Mouse (Mus musculus) midbrain, embryonic 12.5 days (tissue): ENCODE results near the gene Lman1l. TPM values are rescaled to one million over a fixed set of nuclear protein-coding genes. Genes with fewer than 3 reads are reported as not detected.

Source experiments
- ATAC-seq: fragments of 200-750 bp; cut with Nextera tagmentation; 2 replicates; pipeline ENCODE4 v1.8.0; 2017; ENCODE audit warnings: low read depth, moderate TSS enrichment, moderate library complexity; ENCODE audit not compliant: low FRiP score
- H3K27ac ChIP-seq: fragments of 300-500 bp; sonication (generic); replicated peaks from 2 replicates; pipeline ENCODE4 v1.5.1; 2016; ENCODE audit warnings: mild to moderate bottlenecking
- H3K27me3 ChIP-seq: fragments of 300-500 bp; sonication (generic); 2 replicates; pipeline ENCODE4 v1.6.1; 2016; ENCODE audit warnings: mild to moderate bottlenecking
- H3K36me3 ChIP-seq: fragments of 300-500 bp; sonication (generic); 2 replicates; pipeline ENCODE4 v1.6.1; 2016
- H3K4me1 ChIP-seq: fragments of 300-500 bp; sonication (generic); 2 replicates; pipeline ENCODE4 v1.6.1; 2016
- H3K4me2 ChIP-seq: fragments of 300-500 bp; sonication (generic); replicated peaks from 2 replicates; pipeline ENCODE4 v1.6.1; 2016; ENCODE audit warnings: mild to moderate bottlenecking, moderate library complexity
- H3K4me3 ChIP-seq: fragments of 300-500 bp; sonication (generic); 2 replicates; pipeline ENCODE4 v1.5.1; 2016; ENCODE audit warnings: mild to moderate bottlenecking
- H3K9ac ChIP-seq: fragments of 300-500 bp; sonication (generic); replicated peaks from 2 replicates; pipeline ENCODE4 v1.6.1; 2016; ENCODE audit warnings: mild to moderate bottlenecking, moderate library complexity
- H3K9me3 ChIP-seq: fragments of 300-500 bp; sonication (generic); 2 replicates; pipeline ENCODE4 v1.6.1; 2016; ENCODE audit warnings: mild to moderate bottlenecking
- WGBS: fragments of 180-500 bp; shearing (Covaris S2); methylation state at CpG from one replicate; pipeline ENCODE4 v1.1.7; 2016; 5-methylcytosine and 5-hydroxymethylcytosine counted together
- polyA plus RNA-seq: library from polyadenylated mRNA; unstranded; fragments of >200 nt; fragmentation: Nextera tagmentation; extraction: Ambion mirVana; gene quantifications from 2 replicates; pipeline ENCODE4 v1.2.1, GENCODE M21; 2016

Gene Lman1l
- polyA plus RNA-seq, 1 experiment from 2014 or later = 0.10 TPM

DNA sequence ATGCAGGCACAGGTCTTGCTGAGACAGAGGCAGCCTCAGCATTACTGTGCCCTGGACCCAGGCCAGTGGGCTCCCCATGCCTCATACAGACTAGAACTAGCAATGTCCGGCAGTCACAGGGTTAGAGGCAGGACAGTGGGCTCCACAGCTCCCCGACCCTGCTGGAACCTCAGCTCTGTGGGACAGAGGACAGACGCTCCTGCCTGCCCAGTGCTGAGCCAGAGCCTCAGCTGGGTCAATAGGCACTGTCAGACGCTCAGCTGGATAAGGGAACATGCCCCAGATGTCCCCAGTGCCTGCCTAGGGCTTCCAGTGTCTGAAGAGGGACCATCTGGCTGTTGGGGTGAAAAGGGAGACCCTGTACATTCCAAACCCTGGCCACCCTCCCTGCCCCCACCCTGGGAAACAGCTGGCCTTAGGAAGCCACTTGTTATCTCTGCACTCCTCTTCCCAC is 22.6 kb downstream of the Lman1l start:
- peaks cover 37% of the 10 kb centered on the region for H3K4me1 ChIP-seq
- H3K4me3 ChIP-seq = no peak overlapping the region
- no peak overlapping the region for H3K4me2 ChIP-seq
- 0 out of 2 replicates have a peak, but pooled peaks have one; percentile 17 for ATAC-seq
- 21% methylated on average over 4 of the region's 4 CpGs for WGBS
- peaks cover 13% of the 10 kb centered on the region for H3K36me3 ChIP-seq
- 0 out of 2 replicates have a peak, but pooled peaks cover 7% of the 10 kb centered on the region for H3K27me3 ChIP-seq
- peak overlapping the region; percentile 73 for H3K27ac ChIP-seq
- no peak overlapping the region; the same call in 1 of the 2 replicates for H3K9ac ChIP-seq
- H3K9me3 ChIP-seq = no peaks in the 10 kb centered on the region

DNA sequence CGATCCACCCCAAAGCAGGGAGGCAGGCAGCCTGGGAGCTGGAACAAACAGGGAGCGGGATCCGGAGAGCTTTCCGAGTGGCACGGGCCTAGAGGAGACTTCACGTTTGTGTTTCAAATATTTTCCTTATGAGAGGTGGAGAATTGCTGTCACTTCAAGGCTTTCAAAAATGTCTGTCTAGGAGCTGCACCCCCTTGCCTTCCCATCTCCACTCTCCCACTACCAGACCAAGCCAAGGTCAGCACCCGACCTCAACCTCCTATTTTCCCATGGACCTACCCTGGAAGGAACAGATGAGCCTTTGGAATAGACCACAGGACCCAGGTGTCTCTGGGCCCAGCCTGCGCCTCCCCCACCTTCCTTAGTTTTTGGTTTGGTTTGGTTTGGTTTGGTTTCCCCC is 23.3 kb downstream of the Lman1l start:
- ATAC-seq = no peak
- Histone ChIP-seq H3K4me2 (no peak overlapping the region), H3K4me1 (peaks cover 37% of the 10 kb centered on the region), H3K9ac (no peak overlapping the region; the same call in 1 of the 2 replicates), H3K27me3 (0 out of 2 replicates have a peak, but pooled peaks cover 7% of the 10 kb centered on the region), H3K9me3 (no peaks in the 10 kb centered on the region), H3K27ac (peak overlapping the region; percentile 73), H3K36me3 (peaks cover 13% of the 10 kb centered on the region), H3K4me3 (no peak overlapping the region)
- WGBS = 93% methylated on average over 8 of the region's 8 CpGs

DNA sequence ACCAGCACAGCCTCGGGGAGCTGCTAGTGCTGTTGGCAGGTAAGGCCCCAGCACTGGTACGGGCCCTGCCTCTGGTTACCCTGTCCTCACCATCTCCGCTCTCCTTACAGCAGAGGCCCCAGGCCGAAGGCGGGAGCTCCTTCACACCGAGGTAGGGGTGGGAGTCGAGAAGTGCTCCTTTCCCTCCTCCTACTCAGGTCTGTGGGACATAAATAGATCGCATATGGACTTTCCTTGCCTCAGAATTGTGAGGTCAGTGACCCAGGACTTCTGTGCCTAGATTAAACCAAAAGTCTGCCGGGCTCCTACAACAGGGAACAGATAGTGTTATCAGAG is 26.4 kb downstream of the Lman1l start:
- H3K27ac ChIP-seq = no peak overlapping the region
- no peaks in the 10 kb centered on the region for H3K9me3 ChIP-seq
- no peak overlapping the region for H3K4me3 ChIP-seq
- H3K27me3 ChIP-seq = 0 out of 2 replicates have a peak, but pooled peaks cover 4% of the 10 kb centered on the region
- H3K9ac ChIP-seq = no peak overlapping the region
- ATAC-seq = no peak
- peaks cover 17% of the 10 kb centered on the region for H3K36me3 ChIP-seq
- H3K4me2 ChIP-seq = no peak overlapping the region
- peaks cover 25% of the 10 kb centered on the region for H3K4me1 ChIP-seq
- 79% methylated on average over 9 of the region's 9 CpGs for WGBS

DNA sequence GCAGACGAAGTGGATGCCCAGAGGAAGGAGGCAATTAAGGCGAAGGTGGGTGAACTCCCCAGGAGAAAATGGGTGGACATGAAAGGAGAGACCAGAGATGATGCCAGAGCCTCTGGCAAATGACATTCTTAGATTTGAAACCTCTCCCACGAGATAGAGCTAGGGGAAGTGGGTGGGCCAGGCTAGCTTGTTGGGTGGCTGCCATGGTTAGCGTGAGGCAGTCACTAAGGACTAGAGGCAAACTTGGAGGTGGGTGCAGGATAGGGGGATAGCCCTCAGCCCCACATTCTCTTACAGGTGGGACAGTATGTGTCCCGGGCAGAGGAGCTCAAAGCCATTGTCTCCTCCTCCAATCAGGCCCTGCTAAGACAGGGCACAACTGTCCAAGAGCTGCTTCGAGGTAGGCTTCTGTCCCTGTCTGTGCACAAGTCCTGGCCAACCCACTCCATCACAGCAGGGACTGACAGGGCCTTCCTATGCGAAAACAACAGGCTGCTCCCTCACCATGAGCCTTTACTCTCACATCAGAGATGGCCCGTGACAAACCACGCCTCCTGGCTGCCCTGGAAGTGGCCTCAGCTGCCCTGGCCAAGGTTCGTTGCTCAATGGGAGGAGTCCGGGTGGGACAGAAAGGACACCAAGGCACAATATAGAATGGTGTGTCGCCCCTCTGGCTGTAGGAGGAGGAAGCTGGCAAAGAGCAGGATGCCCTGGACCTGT is 27.0 kb downstream of the Lman1l start:
- 54% methylated on average over 12 of the region's 12 CpGs for WGBS
- H3K9me3 ChIP-seq = no peaks in the 10 kb centered on the region
- peaks cover 25% of the 10 kb centered on the region for H3K4me1 ChIP-seq
- no peak for ATAC-seq
- H3K4me2 ChIP-seq = no peak overlapping the region
- H3K27ac ChIP-seq = no peak overlapping the region
- no peak overlapping the region for H3K9ac ChIP-seq
- H3K36me3 ChIP-seq = peaks cover 17% of the 10 kb centered on the region
- no peak overlapping the region for H3K4me3 ChIP-seq
- H3K27me3 ChIP-seq = 0 out of 2 replicates have a peak, but pooled peaks cover 4% of the 10 kb centered on the region

DNA sequence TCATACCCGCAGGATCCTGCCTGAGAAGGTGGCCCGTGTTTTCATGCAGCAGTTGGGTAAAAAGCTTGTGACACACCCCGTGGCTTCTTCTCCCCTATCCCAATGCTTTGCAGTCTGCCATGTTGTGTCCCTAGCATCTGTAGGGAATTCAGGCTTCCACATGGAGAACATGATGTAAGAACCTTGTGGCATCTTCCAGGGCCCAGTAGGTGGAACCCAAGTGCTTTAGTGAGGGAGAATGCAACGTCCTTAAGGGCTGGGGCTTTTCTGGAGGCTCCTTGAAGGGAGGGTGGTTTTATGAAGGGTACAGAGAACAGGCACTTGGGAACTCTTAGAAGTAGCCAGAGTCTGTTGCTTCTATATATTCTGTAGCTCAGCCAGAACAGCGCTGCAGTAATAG is 29.8 kb downstream of the Lman1l start:
- Histone ChIP-seq H3K36me3 (peaks cover 25% of the 10 kb centered on the region), H3K27ac (no peak overlapping the region), H3K9ac (no peak overlapping the region), H3K4me3 (no peak overlapping the region), H3K4me2 (peak overlapping the region; percentile 94; the same call in 1 of the 2 replicates), H3K27me3 (0 out of 2 replicates have a peak, but pooled peaks cover 4% of the 10 kb centered on the region), H3K9me3 (no peaks in the 10 kb centered on the region), H3K4me1 (peaks cover 13% of the 10 kb centered on the region)
- 30% methylated on average over 5 of the region's 5 CpGs for WGBS
- ATAC-seq = no peak

DNA sequence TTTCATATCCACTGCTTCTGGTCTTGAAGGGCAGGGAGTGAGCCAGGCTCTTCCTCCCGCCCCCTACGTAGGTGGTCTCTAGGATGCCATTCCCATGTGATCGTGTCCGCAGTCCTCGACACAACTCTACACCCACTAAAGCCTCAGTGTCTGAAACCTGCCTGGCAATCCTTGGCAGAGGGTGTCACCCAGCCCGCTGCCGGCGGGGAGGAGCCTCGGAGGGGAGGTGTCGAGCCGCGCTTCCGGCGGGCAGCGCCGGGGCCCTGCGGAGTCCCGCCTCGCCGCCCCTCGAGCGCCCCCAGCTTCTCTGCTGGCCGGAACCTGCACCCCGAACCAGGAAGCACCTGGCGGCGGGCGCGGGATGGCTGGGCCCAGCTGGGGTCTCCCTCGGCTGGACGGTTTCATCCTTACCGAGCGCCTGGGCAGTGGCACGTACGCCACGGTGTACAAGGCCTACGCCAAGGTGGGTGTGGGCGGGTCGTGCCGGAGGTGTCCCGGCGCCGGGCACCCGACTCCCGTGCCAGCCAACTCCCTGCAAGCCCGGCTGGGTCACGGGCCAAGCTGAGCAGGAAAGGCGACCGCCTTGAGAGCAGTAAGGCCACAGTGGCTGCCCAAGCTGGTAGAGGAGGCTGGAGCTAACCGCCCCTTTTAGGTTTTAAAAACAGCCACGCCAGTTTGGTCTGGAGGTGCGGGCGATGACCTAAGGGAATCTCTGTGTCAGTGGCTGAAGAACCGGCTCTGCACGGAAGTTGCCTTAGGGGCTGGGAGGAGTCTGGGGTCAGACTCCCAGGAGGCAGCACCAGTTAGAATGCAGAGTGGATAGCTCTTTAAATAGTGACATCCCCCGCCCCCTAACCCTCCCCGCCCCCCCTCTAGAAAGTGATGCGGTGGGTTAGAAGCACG is 31.1 kb downstream of the Lman1l start, which contains the start of gene Ulk3:
TSS of gene Ulk3 (plus strand) at position 229 of the 903 bp plus-strand sequence.
- Histone ChIP-seq H3K36me3 (peaks cover 23% of the 10 kb centered on the region), H3K27ac (peak within 1 kb of the TSS; percentile 70), H3K4me3 (peak within 1 kb of the TSS; percentile 80), H3K27me3 (no peaks in the 10 kb centered on the region), H3K9me3 (no peaks in the 10 kb centered on the region), H3K9ac (peak within 1 kb of the TSS; percentile 86), H3K4me2 (peak within 1 kb of the TSS; percentile 94), H3K4me1 (peaks cover 13% of the 10 kb centered on the region)
- 1% methylated on average over 58 of the region's 58 CpGs for WGBS
- ATAC-seq = peak; percentile 82

DNA sequence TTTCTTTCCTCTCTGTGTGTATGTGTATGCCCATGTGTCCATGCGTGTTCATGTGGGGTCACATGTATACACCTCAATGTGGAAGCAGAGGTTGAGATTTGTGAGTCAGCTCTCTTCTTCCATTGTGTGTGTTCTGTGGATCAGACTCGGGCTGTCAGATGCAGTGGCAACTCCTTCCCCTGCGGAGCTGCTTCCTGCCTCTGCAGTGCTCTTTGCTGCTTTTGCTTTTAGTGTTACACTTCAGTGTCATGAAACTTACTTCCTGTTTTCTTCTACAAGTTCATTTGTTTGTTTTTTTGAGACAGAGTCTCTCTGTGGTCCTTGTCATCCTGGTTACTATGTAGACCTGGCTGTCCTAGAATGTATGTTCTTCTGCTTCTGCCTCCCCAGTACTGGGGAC is 35.6 kb downstream of the Lman1l start:
- H3K4me3 ChIP-seq = no peak overlapping the region
- no peaks in the 10 kb centered on the region for H3K9me3 ChIP-seq
- H3K36me3 ChIP-seq = peaks cover 60% of the 10 kb centered on the region
- no peaks in the 10 kb centered on the region for H3K27me3 ChIP-seq
- H3K4me2 ChIP-seq = no peak overlapping the region
- H3K9ac ChIP-seq = no peak overlapping the region
- H3K27ac ChIP-seq = no peak overlapping the region
- no peak for ATAC-seq
- H3K4me1 ChIP-seq = peaks cover 8% of the 10 kb centered on the region
- WGBS = 85% methylated on average over 3 of the region's 3 CpGs

DNA sequence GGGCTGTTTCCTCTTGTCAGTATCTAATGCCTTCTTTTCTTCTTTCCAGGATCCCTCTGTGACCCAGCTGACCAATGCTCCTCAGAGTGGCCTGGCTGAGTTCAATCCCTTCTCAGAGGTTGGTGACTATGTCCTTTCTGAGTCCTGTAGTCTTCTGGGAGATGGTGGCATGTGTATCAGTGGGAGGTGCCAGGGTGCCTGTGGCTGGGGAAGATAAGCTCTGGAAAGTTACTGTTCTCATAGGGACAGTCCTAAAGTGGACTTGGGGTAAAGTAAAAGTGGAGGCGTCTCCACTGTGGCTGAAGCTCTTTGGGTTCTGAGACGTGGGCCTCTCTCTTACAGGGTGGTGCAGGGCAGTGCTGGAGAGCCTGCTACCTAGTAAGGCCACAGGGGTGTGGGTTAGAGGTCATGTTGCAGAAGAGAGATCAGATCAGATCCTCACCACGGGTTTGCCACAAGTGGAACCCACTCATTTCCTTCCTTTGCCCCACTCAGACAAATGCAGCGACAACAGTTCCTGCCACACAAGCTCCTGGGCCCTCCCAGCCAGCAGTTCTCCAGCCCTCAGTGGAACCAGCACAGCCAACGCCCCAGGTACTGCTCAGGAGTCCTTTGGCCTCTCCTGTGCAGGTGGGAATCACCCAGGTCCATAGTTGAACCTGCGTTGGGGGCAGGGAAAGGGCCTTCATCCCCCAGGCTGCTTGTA is 43.3 kb downstream of the Lman1l start:
- Histone ChIP-seq H3K4me2 (no peak overlapping the region), H3K27me3 (no peaks in the 10 kb centered on the region), H3K9ac (no peak overlapping the region), H3K36me3 (peaks cover 69% of the 10 kb centered on the region), H3K9me3 (no peaks in the 10 kb centered on the region), H3K4me3 (no peak overlapping the region), H3K27ac (no peak overlapping the region), H3K4me1 (no peaks in the 10 kb centered on the region)
- ATAC-seq = no peak
- 84% methylated on average over 6 of the region's 6 CpGs for WGBS

DNA sequence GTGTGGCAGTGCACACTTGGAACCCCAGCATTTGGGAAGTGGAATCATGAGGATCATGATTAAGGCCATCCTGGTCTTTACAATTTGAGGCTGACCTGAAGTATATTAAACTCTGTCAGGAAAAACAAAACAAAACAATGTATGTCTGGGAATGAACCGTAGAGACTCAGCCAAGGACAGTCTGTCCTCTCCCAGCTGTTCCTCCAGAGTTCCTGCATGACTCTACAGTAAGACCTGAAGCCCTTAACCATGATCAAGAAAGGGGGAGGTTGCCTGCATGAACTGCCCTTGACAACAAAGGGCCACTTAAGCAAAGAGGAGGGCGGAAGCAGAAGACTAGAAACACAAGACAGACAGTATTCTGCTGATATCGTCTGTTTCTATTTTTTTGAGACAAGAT is 45.0 kb downstream of the Lman1l start:
- no peaks in the 10 kb centered on the region for H3K9me3 ChIP-seq
- 89% methylated on average over 3 of the region's 3 CpGs for WGBS
- H3K9ac ChIP-seq = no peak overlapping the region
- H3K36me3 ChIP-seq = peaks cover 67% of the 10 kb centered on the region
- no peaks in the 10 kb centered on the region for H3K4me1 ChIP-seq
- no peak overlapping the region for H3K4me2 ChIP-seq
- no peak overlapping the region for H3K27ac ChIP-seq
- ATAC-seq = no peak
- H3K27me3 ChIP-seq = no peaks in the 10 kb centered on the region
- no peak overlapping the region for H3K4me3 ChIP-seq

DNA sequence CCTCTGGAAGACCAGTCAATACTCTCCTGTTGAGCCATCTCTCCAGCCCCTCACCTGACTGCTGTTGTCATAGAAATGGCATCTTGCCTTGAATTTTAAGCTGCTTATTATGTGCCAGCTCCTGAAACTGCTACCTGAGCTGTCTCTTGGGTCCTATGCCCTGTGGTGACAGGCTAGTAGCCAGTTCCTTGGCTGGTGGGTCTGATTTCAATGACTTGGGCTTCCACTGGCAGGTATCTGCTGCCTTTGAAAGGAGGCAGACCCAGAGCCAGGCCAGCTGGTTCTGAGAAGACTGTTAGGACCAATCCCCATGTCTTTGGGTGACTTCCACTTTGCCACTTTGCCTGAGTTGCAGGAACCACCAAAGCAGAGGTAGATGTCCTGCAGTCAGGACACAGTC is 46.2 kb downstream of the Lman1l start:
- no peaks in the 10 kb centered on the region for H3K9me3 ChIP-seq
- ATAC-seq = no peak
- no peak overlapping the region for H3K9ac ChIP-seq
- H3K27me3 ChIP-seq = no peaks in the 10 kb centered on the region
- H3K36me3 ChIP-seq = peaks cover 63% of the 10 kb centered on the region
- H3K4me3 ChIP-seq = no peak overlapping the region
- no peak overlapping the region for H3K27ac ChIP-seq
- no peak overlapping the region for H3K4me2 ChIP-seq
- no peaks in the 10 kb centered on the region for H3K4me1 ChIP-seq

DNA sequence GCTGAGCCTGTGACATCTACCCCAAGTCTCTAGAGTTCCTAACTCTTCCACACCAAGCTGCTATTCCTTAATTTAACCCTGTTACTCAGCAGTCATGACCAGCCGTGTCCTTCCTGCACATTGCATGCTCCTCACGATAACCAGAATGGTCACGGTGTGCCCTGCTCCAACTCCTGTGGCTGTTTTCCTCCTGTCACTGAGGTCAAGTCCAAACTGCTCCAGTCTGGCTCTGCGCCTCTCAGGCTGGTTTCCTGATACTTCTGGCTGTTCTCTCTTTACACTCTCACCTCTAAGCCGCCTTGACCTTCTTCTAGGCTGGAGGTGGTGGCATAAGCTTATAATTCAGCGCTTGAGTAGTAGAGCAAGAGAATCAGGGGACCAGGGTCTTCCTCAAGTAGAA is 52.1 kb downstream of the Lman1l start:
- WGBS = 95% methylated on average over 6 of the region's 6 CpGs

More for the DNA sequence above, 52.1 kb downstream of the Lman1l start:
- ATAC-seq = no peak
- Histone ChIP-seq H3K4me2 (no peak overlapping the region), H3K27me3 (no peaks in the 10 kb centered on the region), H3K4me1 (no peaks in the 10 kb centered on the region), H3K9me3 (no peaks in the 10 kb centered on the region), H3K36me3 (peaks cover 45% of the 10 kb centered on the region), H3K4me3 (no peak overlapping the region), H3K9ac (no peak overlapping the region), H3K27ac (no peak overlapping the region)
